Mouse (Mus musculus) right cerebral cortex, postnatal 25 days (tissue): ENCODE data around the gene Il18bp.

Source experiments
- DNase-seq: peaks from one replicate; pipeline ENCODE4 v3.0.0; 2022

Il18bp gene

DNA sequence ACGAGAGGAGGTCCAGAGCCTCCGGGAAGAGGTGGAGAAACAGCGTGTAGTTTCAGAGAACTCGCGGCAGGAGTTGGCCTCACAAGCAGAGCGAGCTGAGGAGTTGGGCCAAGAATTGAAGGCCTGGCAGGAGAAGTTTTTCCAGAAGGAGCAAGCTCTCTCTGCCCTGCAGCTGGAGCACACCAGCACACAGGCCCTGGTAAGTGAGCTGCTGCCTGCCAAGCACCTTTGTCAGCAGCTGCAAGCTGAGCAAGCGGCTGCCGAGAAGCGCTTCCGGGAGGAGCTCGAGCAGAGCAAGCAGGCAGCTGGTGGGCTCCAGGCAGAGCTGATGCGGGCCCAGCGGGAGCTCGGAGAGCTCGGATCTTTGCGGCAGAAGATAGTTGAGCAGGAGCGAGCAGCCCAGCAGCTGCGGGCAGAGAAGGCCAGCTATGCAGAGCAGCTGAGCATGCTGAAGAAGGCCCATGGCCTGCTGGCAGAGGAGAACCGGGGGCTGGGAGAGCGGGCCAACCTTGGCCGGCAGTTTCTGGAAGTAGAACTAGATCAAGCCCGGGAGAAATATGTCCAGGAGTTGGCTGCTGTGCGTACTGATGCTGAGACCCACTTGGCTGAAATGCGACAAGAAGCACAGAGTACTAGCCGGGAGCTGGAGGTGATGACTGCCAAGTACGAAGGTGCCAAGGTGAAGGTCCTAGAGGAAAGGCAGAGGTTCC, 17.4 kb downstream of the Il18bp start:
- DNase-seq: no peak

DNA sequence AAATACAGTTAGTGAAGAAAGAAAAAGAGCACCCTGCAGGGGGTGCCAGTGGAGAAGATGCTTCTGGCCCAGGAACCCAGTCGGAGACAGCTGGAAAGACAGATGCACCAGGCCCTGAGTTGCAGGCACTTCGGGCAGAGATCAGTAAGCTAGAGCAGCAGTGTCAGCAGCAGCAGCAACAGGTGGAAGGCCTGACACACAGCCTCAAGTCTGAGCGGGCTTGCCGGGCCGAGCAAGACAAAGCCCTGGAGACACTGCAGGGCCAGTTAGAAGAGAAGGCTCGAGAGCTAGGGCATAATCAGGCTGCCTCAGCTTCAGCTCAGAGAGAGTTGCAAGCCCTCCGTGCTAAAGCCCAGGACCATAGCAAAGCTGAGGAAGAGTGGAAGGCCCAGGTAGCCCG, 18.2 kb downstream of the Il18bp start:
- DNase-seq: no peak

DNA sequence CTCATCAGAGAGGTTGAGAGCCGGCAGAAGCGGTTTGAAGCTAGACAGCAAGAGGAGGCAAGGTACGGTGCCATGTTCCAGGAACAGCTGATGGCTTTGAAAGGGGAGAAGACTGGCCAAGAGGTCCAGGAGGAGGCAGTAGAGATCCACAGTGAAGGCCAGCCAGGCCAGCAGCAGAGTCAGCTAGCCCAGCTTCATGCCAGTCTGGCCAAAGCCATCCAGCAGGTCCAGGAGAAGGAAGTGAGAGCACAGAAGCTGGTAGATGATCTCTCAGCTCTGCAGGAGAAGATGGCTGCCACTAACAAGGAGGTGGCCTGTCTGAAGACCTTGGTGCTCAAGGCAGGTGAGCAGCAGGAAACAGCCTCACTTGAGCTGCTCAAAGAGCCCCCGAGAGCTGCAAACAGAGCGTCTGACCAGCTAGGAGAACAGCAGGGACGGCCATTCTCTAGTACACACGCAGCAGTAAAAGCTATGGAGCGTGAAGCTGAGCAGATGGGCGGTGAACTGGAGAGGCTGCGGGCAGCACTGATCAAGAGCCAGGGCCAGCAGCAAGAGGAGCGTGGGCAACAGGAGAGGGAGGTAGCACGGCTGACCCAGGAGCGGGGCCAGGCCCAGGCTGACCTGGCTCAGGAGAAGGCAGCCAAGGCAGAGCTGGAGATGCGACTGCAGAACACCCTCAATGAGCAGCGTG, 18.9 kb downstream of the Il18bp start:
- DNase-seq: no peak

DNA sequence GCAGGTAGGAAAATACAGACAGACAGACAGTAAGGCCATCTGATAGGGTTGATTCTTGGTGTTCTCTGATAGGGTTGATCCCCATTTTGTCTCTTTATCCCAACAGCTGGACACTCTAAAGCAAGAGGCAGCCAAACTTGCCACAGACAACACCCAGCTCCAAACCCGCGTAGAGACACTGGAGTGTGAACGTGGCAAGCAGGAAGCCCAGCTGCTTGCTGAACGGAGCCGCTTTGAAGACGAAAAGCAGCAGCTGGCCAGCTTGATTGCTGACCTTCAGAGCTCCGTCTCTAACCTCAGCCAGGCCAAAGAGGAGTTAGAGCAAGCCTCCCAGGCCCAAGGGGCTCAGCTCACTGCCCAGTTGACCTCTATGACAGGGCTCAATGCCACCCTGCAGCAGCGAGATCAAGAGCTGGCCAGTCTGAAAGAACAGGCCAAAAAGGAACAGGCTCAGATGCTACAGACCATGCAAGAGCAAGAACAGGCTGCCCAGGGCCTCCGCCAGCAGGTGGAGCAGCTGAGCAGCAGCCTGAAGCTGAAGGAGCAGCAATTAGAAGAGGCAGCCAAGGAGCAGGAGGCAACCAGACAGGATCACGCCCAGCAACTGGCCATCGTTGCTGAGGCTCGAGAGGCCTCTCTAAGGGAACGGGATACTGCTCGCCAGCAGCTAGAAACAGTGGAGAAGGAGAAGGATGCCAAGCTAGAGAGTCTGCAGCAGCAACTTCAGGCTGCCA, 20.1 kb downstream of the Il18bp start:
- peak; percentile 77 for DNase-seq

DNA sequence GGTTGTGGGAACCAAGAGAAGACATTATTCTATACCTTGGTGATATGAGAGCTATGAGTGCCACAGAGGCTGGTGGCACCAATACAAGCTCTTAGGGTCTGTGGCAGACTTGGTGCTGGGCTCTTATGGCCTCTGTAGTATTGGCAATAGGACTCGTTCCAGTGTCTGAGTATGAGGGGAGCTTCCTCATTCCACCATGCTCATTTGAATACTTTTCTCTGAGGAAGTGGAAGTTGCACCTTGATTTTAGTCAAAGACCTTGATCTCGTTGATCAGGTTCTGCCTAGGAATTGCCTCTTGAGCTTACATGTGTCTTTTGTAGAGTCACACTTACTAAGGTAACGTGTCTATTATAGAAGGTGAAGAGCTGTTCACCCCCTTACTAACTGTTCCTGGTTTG, 24.2 kb downstream of the Il18bp start:
- no peak for DNase-seq

DNA sequence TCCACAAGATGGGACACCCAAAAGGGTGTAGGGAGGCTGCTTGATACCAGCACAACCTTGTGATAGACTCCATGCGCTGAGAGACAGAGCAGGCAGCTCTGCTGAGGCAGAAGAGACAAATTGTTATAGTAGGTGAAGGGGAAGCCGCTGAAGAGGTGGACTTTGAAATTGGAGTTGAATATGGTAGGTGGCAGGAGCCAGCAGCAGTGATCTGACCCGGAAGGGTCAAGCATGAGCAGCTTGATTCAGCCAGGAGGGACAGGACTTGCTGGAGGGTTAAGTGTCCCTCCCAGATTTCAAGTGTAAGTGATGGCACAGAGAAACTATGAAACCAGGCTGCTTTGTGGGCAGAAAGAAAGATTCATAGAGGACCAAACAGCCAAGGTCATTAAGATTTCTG, 33.4 kb downstream of the Il18bp start:
- DNase-seq: no peak

DNA sequence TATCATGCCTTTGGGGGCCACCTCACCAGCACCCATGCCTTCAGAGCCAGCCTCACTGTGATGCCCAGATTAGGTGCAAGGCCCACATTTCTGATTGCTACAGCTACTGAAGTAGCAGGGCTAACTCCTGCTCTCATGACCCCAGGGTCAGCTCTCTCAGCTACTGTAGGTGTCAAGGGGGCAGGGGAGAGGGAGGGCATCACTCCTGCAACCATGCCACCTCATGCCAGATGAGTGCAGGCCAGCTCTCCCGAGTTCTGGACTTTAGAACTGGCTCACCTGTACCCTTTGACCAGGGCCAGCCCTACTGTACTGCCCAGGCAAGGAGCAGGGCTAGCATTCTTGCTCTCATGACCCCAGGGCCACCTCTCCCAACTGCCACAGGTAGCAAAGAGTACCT, 35.8 kb downstream of the Il18bp start:
- DNase-seq: no peak

DNA sequence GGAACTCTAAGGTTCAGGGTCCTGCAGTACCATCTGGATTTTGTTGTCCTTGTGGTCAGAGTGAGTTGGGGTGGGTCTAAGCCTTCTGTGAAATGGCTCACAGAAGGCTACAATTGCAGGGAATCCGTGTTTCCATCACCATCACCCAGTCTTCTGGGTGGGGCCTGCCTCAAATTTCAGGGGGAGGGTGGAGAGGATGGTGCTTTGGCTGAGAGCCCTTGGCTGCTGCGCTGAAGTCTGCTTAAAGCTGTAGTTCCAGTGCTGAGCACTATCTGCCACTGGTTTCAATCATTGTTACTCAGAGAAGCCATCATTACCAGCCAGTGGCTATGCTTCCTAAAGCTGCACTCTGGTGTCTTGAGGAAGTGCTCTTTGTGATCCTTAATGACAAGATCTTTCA, 44.0 kb downstream of the Il18bp start:
- no peak for DNase-seq

DNA sequence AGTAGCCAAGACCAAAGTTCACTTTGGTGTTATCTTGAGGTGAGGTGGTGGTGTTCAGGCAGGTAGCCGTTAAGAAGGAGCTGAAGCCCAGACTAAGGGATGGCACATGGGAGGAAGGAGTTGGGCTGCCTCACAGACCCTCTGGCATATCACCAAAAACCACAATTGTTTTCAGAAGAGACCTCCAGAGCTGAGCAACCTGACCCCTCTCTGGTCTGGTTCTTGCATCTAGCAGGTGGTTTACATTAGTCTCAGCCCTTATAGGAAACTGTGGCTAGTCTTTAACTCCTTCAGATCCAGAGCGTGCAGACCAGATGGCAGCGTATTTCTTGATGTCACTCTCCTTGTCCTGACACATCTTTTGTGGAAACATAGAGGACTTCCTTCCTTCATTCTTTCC, 44.8 kb downstream of the Il18bp start:
- DNase-seq: no peak

DNA sequence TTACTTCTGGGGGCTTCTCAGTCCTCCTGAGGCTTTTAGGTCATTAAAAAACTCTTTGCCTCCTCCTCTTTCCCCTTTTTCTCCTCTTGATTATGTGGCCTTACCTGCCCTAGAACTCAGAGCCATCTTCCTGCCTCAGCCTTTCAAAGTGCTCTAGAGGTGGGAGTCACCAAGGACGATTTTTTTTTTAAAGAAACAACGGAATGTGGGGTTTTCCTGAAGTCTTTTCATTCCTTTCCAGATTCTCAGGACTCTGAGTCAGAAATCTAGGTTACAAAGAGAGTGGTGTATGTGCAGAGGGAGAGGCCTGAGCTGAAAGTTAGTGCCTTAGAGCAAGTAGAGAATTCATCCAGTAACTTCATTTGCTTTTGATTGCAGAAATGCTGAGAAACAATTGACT, 46.8 kb downstream of the Il18bp start:
- no peak for DNase-seq

DNA sequence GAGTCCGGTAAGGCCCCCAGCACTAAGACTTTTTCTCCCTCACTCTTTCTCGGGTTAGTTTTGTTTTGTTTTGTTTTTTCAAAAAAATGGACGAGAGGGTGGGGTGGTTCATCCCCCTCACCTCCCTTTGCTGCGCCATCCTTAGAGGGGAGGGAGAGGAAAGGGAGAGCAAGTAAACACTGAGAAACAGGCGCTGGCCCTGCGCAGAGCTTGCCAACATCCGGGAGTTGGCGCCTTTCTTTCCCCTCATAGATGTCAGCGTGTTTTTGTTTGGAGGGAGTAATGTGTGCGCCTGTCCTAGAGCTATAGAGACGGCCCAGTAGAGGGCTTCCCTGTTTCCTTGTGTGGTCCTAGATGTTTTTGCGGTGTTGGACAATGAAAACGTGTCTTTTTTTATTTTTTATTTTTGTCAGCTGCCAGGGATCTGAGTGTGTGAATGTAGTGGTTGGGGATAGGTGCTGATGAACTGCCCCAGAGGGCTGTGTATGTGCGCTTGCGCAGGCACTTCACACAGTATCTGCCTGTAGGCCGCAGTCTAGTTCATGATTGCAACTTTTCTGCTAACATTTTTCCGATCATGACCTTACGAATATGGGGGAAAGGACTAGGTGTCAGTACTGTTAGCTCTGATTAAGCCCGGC, 47.5 kb downstream of the Il18bp start:
- peak; percentile 77 for DNase-seq

DNA sequence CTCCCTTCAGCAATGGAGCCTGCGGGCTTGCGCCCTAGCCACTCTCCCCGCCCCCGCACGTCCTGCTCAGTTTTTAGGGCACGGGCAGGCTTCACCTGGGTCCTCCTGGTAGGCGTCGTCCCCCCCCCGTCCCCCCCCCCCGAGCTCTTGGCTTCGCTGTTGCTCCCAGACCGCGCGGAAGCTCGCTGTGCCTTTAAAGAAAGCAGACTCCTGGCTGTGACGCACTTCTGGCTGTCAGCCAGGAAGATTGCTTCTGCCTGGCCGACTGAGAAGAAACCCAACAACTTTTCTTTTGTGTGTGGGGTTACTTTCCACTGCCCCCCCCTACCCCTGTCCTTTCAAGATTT, 48.1 kb downstream of the Il18bp start:
- DNase-seq: peak; percentile 84

DNA sequence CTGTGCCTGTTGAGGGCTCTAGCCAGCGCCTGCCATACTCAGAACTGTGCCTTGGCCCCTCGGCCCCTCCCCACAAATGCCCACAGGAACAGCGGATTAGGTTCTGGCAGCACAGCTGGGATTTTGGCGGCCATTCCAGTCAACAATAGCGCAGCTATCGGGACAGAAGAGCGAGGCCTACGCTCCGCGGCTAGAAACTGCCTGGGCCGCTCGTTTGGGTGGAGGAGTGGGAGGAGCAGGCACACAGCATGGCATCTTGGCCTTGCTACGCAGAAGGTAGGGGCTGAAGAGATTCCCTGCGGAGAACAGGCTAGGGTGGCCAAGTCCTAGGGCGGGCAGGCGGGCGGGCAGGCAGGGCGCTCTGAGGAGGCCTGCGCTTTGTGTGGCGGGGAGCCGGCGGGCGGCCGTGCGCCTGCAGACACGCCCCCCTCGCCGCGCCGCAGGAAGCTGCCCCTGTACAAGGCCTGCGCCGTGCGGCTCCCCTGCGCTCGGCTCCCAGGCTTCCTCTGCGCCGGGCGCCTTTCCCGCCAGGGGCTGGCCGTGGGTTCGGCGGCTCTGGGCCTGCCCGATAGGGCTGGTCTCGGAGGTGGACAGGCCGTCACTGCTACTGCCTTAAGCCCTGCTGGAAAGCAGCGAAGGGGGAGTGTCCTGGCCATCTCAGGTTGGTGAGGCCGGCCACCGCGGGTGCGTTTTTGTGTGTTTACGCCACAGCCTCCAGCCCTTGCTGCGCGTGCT, 48.6 kb downstream of the Il18bp start:
- peak; percentile 87 for DNase-seq

DNA sequence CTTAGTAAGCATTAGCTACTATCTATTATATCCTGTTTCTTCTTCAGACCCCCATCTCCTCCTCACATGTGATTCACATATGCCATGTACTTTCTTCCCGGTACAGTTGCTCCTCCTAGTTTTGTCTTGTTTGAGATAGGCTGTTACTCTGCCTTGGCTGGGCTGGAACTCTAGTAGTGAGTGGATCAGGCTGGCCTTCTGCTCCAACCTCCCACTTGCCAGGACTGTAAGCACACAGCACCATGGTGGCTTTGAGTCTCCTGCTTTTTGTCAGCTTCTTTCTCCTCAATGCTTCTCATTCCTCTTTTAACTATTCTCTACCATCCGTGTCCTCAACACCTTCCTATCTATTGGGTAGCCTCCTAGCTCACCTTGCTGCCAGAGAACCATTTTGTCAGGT, 49.7 kb downstream of the Il18bp start:
- no peak for DNase-seq

DNA sequence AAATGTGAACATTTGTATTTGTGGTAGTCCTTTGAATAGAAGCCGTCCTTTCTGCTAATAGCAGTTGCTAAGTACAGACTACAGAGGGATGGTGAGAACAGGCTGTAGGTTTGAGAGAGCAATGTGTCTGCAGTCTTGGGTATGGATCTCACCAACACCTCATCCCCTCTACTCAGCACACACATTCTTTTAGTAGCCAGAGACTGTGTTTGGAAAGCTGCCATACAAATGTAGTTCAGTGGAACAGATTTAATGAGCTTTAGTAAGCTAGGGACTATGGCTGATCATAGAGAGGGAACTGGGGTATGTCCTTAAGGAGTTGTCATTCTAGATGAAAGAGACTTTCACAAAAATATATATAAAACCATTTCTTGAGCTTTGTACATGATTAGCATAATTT, 51.2 kb downstream of the Il18bp start:
- no peak for DNase-seq

DNA sequence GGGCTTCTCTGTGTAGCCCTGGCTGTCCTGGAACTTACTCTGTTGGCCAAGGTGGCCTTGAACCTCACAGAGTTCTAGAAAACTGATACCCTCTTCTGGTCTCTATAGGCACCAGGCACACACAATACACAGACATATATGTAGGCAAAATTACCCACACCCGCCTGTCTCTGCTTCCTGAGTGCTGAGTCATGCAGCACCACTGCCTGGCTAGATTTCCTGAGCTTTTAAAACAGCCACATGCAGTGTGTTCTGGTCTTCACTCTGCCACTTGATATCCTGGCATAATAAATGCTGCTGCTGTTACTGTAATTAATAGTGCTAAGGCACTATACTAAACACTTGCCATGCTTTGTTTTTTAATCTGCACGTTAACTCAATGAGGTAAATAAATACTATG, 52.9 kb downstream of the Il18bp start:
- no peak for DNase-seq
